Mouse (Mus musculus) heart, adult 2 months (tissue): ENCODE results near the gene Eva1a.

Experiments
- CTCF ChIP-seq: fragments of 200-600 bp; IDR thresholded peaks from 2 replicates; pipeline ENCODE4 v1.8.1; 2022; ENCODE audit warnings: antibody characterized with exemption, mild to moderate bottlenecking, moderate library complexity
- EP300 ChIP-seq: fragments of 200-500 bp; IDR thresholded peaks from 2 replicates; pipeline ENCODE4 v1.6.1; 2011; ENCODE audit warnings: low read depth, low read length, control low read depth; ENCODE audit not compliant: insufficient read depth
- POLR2A ChIP-seq: fragments of 200-500 bp; IDR thresholded peaks from 2 replicates; pipeline ENCODE4 v1.6.1; 2011; ENCODE audit warnings: mild to moderate bottlenecking, low read depth, low read length, control low read depth; ENCODE audit not compliant: insufficient read depth

DNA sequence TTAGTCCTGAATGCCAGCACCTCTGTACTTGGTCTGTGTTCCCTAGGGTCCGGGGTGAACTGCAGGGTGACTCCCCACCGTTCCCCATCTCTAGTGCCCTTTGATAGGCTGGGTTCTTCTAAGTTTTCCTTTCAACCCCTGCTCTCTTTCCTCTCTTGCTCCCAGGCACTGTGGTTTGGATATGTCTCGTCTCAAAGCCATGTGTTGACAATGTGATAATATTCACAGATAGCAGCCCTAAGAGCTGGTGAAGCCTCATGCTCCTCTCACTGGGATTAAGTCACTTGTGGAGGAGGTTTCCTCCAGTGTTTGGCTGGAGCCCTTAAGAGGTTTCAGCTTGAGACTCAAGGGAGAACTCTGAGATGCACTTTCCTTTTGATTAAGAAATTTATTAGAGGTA, 75.3 kb downstream of the Eva1a start:
- TF ChIP-seq CTCF = no peak
- no peak for TF ChIP-seq POLR2A
- no peak for TF ChIP-seq EP300
